Mouse (Mus musculus) kidney, embryonic 15.5 days (tissue): ENCODE measurements at regions not wholly inside any gene's neighbourhood (a gene's known extent, or its start where the extent isn't known, plus 50 kb on each side); places are given as distances from the start of the nearest gene placed in this dataset.

ENCODE experiments used
- ATAC-seq: fragments of 200-750 bp; cut with Nextera tagmentation; replicated peaks from 2 replicates; pipeline ENCODE4 v1.8.0; 2017; ENCODE audit warnings: moderate TSS enrichment; ENCODE audit not compliant: low FRiP score
- H3K27ac ChIP-seq: fragments of 300-500 bp; sonication (generic); 2 replicates; pipeline ENCODE4 v1.5.1; 2015; ENCODE audit warnings: mild to moderate bottlenecking, inconsistent platforms
- H3K27me3 ChIP-seq: fragments of 300-500 bp; sonication (generic); 2 replicates; pipeline ENCODE4 v1.6.1; 2015; ENCODE audit warnings: inconsistent platforms
- H3K36me3 ChIP-seq: fragments of 300-500 bp; sonication (generic); 2 replicates; pipeline ENCODE4 v1.6.1; 2015; ENCODE audit warnings: inconsistent platforms
- H3K4me1 ChIP-seq: fragments of 300-500 bp; sonication (generic); 2 replicates; pipeline ENCODE4 v1.6.1; 2015; ENCODE audit warnings: inconsistent platforms
- H3K4me2 ChIP-seq: fragments of 300-500 bp; sonication (generic); 2 replicates; pipeline ENCODE4 v1.6.1; 2015; ENCODE audit warnings: moderate library complexity, mild to moderate bottlenecking, inconsistent platforms
- H3K4me3 ChIP-seq: fragments of 300-500 bp; sonication (generic); replicated peaks from 2 replicates; pipeline ENCODE4 v1.5.1; 2015; ENCODE audit warnings: mild to moderate bottlenecking, inconsistent platforms
- H3K9ac ChIP-seq: fragments of 300-500 bp; sonication (generic); 2 replicates; pipeline ENCODE4 v1.6.1; 2015; ENCODE audit warnings: mild to moderate bottlenecking, inconsistent platforms
- H3K9me3 ChIP-seq: fragments of 300-500 bp; sonication (generic); replicated peaks from 2 replicates; pipeline ENCODE4 v1.6.1; 2016; ENCODE audit warnings: inconsistent platforms
- WGBS: fragments of 180-500 bp; shearing (Covaris S2); methylation state at CpG from one replicate; pipeline ENCODE4 v1.1.7; 2015; ENCODE audit warnings: mixed read lengths; 5-methylcytosine and 5-hydroxymethylcytosine counted together

GRCm38 (mm10) chr4:5071243-5071642, 278.1 kb upstream of the Impad1 start:
- no peaks in the 10 kb centered on the region for H3K4me1 ChIP-seq
- H3K27me3 ChIP-seq = no peaks in the 10 kb centered on the region
- ATAC-seq = no peak
- no peak overlapping the region for H3K27ac ChIP-seq
- H3K4me3 ChIP-seq = no peak overlapping the region
- 85% methylated on average over 4 of the region's 4 CpGs for WGBS
- H3K4me2 ChIP-seq = no peak overlapping the region
- H3K36me3 ChIP-seq = no peaks in the 10 kb centered on the region
- H3K9me3 ChIP-seq = no peaks in the 10 kb centered on the region
- H3K9ac ChIP-seq = no peak overlapping the region

GRCm38 (mm10) chr4:5059290-5059955, 266.3 kb upstream of the Impad1 start:
- H3K4me3 ChIP-seq = no peak overlapping the region
- H3K36me3 ChIP-seq = no peaks in the 10 kb centered on the region
- H3K9me3 ChIP-seq = no peaks in the 10 kb centered on the region
- no peak overlapping the region for H3K4me2 ChIP-seq
- no peak for ATAC-seq
- no peak overlapping the region for H3K27ac ChIP-seq
- no peaks in the 10 kb centered on the region for H3K27me3 ChIP-seq
- 83% methylated on average over 2 of the region's 2 CpGs for WGBS
- no peak overlapping the region for H3K9ac ChIP-seq
- no peaks in the 10 kb centered on the region for H3K4me1 ChIP-seq

- 49% methylated on average over 2 of the region's 2 CpGs for WGBS
- peak; percentile 54; the same call in 1 of the 2 replicates for ATAC-seq
- Histone ChIP-seq H3K36me3 (no peaks in the 10 kb centered on the region), H3K27me3 (no peaks in the 10 kb centered on the region), H3K9me3 (no peaks in the 10 kb centered on the region), H3K4me2 (no peak overlapping the region), H3K4me3 (no peak overlapping the region), H3K4me1 (no peaks in the 10 kb centered on the region), H3K9ac (no peak overlapping the region), H3K27ac (no peak overlapping the region)
Measured at GRCm38 (mm10) chr4:5029929-5030328, 236.8 kb upstream of the Impad1 start.

GRCm38 (mm10) chr4:4987491-4987890, 194.3 kb upstream of the Impad1 start:
- no peak overlapping the region for H3K4me3 ChIP-seq
- no peak for ATAC-seq
- no peak overlapping the region for H3K27ac ChIP-seq
- no peaks in the 10 kb centered on the region for H3K27me3 ChIP-seq
- 77% methylated on average over 4 of the region's 4 CpGs for WGBS
- no peak overlapping the region for H3K4me2 ChIP-seq
- H3K9ac ChIP-seq = no peak overlapping the region
- H3K36me3 ChIP-seq = no peaks in the 10 kb centered on the region
- no peaks in the 10 kb centered on the region for H3K4me1 ChIP-seq
- H3K9me3 ChIP-seq = no peaks in the 10 kb centered on the region

GRCm38 (mm10) chr4:4983474-4984194, 190.5 kb upstream of the Impad1 start:
- no peaks in the 10 kb centered on the region for H3K36me3 ChIP-seq
- no peaks in the 10 kb centered on the region for H3K27me3 ChIP-seq
- WGBS = 69% methylated on average over 1 of the region's 1 CpGs
- H3K4me3 ChIP-seq = no peak overlapping the region
- no peaks in the 10 kb centered on the region for H3K4me1 ChIP-seq
- no peak for ATAC-seq
- H3K4me2 ChIP-seq = no peak overlapping the region
- no peak overlapping the region for H3K9ac ChIP-seq
- H3K9me3 ChIP-seq = no peaks in the 10 kb centered on the region
- no peak overlapping the region for H3K27ac ChIP-seq

GRCm38 (mm10) chr4:4971800-4972319, 178.7 kb upstream of the Impad1 start:
- no peak overlapping the region for H3K4me3 ChIP-seq
- H3K4me2 ChIP-seq = no peak overlapping the region
- no peaks in the 10 kb centered on the region for H3K9me3 ChIP-seq
- H3K4me1 ChIP-seq = no peaks in the 10 kb centered on the region
- no peaks in the 10 kb centered on the region for H3K36me3 ChIP-seq
- no peaks in the 10 kb centered on the region for H3K27me3 ChIP-seq
- ATAC-seq = no peak
- 80% methylated on average over 2 of the region's 2 CpGs for WGBS
- H3K9ac ChIP-seq = no peak overlapping the region
- H3K27ac ChIP-seq = no peak overlapping the region

- no peaks in the 10 kb centered on the region for H3K27me3 ChIP-seq
- WGBS = 72% methylated on average over 1 of the region's 1 CpGs
- ATAC-seq = no peak
- no peaks in the 10 kb centered on the region for H3K4me1 ChIP-seq
- no peaks in the 10 kb centered on the region for H3K36me3 ChIP-seq
- no peaks in the 10 kb centered on the region for H3K9me3 ChIP-seq
- no peak overlapping the region for H3K27ac ChIP-seq
- no peak overlapping the region for H3K4me3 ChIP-seq
- H3K4me2 ChIP-seq = no peak overlapping the region
- no peak overlapping the region for H3K9ac ChIP-seq
Measured at GRCm38 (mm10) chr4:4948956-4949355, 155.8 kb upstream of the Impad1 start.

- Histone ChIP-seq H3K27me3 (no peaks in the 10 kb centered on the region), H3K9me3 (no peaks in the 10 kb centered on the region), H3K27ac (no peak overlapping the region), H3K4me3 (no peak overlapping the region), H3K4me2 (no peak overlapping the region), H3K4me1 (no peaks in the 10 kb centered on the region), H3K9ac (no peak overlapping the region), H3K36me3 (no peaks in the 10 kb centered on the region)
- no peak for ATAC-seq
Measured at GRCm38 (mm10) chr4:4944498-4944897, 151.3 kb upstream of the Impad1 start.

- H3K9me3 ChIP-seq = no peaks in the 10 kb centered on the region
- no peak overlapping the region for H3K4me3 ChIP-seq
- H3K36me3 ChIP-seq = no peaks in the 10 kb centered on the region
- H3K9ac ChIP-seq = no peak overlapping the region
- ATAC-seq = no peak
- no peak overlapping the region for H3K27ac ChIP-seq
- no peak overlapping the region for H3K4me2 ChIP-seq
- H3K4me1 ChIP-seq = no peaks in the 10 kb centered on the region
- H3K27me3 ChIP-seq = no peaks in the 10 kb centered on the region
Measured at GRCm38 (mm10) chr4:4925741-4926140, 132.6 kb upstream of the Impad1 start.

- Histone ChIP-seq H3K9me3 (no peaks in the 10 kb centered on the region), H3K4me1 (no peaks in the 10 kb centered on the region), H3K36me3 (no peaks in the 10 kb centered on the region), H3K27ac (no peak overlapping the region), H3K4me2 (no peak overlapping the region), H3K27me3 (no peaks in the 10 kb centered on the region), H3K4me3 (no peak overlapping the region), H3K9ac (no peak overlapping the region)
- no peak for ATAC-seq
- 84% methylated on average over 1 of the region's 1 CpGs for WGBS
Measured at GRCm38 (mm10) chr4:4920256-4920655, 127.1 kb upstream of the Impad1 start.

- Histone ChIP-seq H3K27me3 (no peaks in the 10 kb centered on the region), H3K9ac (no peak overlapping the region), H3K36me3 (no peaks in the 10 kb centered on the region), H3K27ac (no peak overlapping the region), H3K4me2 (no peak overlapping the region), H3K9me3 (no peaks in the 10 kb centered on the region), H3K4me1 (no peaks in the 10 kb centered on the region), H3K4me3 (no peak overlapping the region)
- no peak for ATAC-seq
Measured at GRCm38 (mm10) chr4:4875257-4875656, 82.1 kb upstream of the Impad1 start.

GRCm38 (mm10) chr4:4858345-4858744, 65.2 kb upstream of the Impad1 start:
- H3K27ac ChIP-seq = no peak overlapping the region
- no peak overlapping the region for H3K4me2 ChIP-seq
- no peak overlapping the region for H3K9ac ChIP-seq
- H3K4me1 ChIP-seq = no peaks in the 10 kb centered on the region
- no peak for ATAC-seq
- H3K27me3 ChIP-seq = no peaks in the 10 kb centered on the region
- H3K4me3 ChIP-seq = no peak overlapping the region
- no peaks in the 10 kb centered on the region for H3K9me3 ChIP-seq
- 62% methylated on average over 2 of the region's 2 CpGs for WGBS
- H3K36me3 ChIP-seq = no peaks in the 10 kb centered on the region
